Mouse (Mus musculus) kidney, postnatal 36 days (tissue): ENCODE measurements around the gene Rps7.

ENCODE experiments used
- DNase-seq, 2 experiments: peaks; one replicate each; pipeline ENCODE4 v3.0.0; 2021 to 2022; ENCODE audit warnings: mixed read lengths in 2 of 2

Rps7 gene

GRCm38 (mm10) chr12:28635535-28636476, at the start of gene Rps7:
Rps7 (minus strand) TSS chr12:28635953.
- DNase-seq = peak; percentile 94 to 95

DNA sequence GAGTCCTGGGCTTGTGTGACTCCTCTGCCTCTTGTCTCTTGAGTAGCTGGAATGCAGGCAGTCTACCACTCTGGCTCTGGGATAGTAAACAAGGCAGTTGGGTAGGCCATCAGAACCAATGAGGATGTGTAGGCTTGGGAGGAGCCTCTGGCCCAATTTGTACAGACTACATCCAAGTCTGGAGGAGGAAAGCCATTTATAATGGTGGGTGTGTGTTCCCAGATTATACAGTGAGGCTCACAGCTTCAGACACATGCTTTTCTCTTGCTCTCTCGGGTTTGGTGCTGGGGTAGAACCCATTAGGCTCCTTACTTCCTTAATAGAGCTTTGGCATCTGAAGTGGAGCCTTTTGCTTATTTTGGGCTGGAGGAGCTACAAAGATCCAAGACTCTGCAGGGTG, 48.9 kb upstream of the Rps7 start:
- no peak for DNase-seq

GRCm38 (mm10) chr12:28675925-28676209, 40.1 kb upstream of the Rps7 start:
- DNase-seq = no peak

- DNase-seq = peak; percentile 89 to 93
Observed at GRCm38 (mm10) chr12:28675121-28675924, 39.6 kb upstream of the Rps7 start, which contains the start of gene Adi1. Adi1 (plus strand) TSS chr12:28675231.

DNA sequence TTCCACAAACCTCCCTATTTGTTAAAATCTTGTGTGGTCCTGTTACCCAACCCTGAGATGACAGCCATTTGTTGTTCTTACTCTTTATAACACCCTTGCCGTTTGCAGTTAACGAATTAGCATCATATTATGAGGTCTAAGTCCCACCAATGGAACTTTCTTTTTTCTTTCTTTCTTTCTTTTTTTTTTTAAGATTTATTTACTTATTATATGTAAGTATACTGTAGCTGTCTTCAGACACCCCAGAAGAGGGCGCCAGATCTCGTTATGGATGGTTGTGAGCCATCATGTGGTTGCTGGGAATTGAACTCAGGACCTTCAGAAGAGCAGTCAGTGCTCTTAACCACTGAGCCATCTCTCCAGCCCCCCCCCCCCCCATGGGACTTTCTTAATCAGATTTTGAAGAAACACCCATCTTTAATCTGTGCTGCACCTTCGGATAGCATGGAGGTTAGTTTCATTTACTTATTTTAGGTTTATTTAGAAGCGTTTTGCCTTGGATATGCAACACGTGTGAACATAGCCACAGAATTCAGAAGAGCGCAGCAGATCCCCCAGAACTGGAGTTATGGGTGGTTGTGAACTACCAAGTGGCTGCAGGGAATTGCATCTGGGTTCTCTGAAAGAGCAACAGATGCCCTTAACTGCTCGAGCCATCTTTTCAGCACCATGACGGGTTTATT, 38.4 kb upstream of the Rps7 start:
- DNase-seq = no peak

- no peak for DNase-seq
Observed at GRCm38 (mm10) chr12:28667287-28667686, 31.5 kb upstream of the Rps7 start.

DNA sequence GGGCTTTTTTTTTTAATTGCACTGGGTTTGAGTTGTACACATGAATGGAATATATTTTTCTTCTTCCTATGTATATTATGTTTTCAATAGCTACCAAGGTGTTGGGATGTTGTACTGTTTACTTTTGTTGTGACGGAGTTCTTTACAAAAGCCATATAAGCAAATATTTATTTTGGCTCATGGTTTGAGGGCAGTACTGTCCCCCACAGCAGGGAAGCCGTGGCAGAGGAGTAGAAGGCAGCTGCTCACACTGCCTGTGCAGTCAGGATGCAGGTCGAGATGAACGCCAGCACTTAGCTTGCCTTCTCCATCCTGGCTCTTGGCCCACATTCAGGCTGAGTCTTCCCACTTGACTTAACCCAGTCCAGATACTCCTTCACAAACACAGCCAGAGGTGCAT, 31.0 kb upstream of the Rps7 start:
- no peak for DNase-seq

- no peak for DNase-seq
Observed at GRCm38 (mm10) chr12:28662628-28663027, 26.9 kb upstream of the Rps7 start.

DNA sequence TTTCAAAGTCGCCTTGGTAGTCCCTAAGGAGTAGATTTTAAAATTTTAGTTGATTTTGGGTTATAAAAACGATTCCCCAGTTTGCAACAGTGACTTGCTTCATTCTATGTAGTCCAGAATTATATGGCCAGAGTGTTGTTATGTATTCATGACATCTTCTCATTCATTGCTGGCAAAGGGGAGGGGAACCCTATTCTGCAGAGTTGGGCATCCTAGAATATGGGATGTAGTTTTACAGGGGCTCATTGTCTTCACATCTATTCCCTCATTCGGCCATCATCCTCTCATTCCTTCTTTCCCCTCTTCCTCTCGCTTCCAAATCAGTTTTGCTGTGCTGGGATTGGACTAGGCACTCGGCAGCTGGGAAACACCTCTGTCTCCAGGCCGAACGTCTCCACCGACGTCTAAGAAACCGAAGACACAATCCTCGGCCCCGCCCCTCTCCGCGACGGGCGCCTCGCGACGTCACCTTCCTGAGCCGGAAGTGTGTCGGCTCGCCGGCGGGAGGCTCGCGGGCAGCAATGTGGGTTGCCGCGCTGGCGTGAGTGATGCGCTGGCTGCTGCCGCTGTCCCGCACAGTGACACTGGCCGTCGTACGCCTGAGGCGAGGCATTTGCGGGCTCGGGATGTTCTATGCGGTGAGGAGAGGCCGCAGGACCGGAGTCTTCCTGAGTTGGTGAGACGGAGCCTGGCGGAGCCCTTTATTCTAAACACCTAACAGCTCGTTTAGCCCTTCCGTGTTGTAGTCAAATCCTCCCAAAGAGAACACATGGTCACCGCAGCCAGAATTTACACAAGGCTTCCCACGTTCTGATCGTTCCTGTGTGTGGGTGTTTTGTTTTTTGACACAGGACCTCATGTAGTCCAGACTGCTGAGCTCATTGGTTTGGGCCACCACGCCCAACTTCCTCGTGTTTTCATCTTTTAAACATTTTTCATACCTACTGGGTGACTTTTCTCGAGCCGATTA, 13.7 kb upstream of the Rps7 start, which contains the start of gene Rnaseh1:
Gene Rnaseh1, plus strand, starts transcription at position 462 of the 970 bp plus-strand sequence.
- peak; percentile 90 to 96 for DNase-seq

GRCm38 (mm10) chr12:28638778-28639177, 3.0 kb upstream of the Rps7 start:
- DNase-seq = no peak

DNA sequence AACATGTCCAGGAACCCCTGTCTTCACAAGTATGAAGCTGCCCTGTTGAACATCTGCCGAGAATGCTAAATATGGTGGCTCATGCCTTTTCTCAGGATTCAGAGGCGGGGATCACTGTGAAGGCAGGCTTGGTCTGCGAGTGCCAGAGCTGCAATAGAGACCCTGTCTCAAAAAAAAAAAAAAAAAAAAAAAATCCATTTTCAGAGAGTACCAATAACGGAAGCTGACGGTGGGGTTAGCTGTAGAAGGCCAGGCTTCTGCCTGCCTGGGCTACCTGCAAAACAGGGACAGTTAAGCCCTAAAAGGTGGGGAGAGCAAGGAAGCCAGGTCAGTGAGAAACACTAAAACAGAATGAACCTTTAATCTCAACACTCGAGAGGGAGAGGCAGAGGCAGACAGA, 790 bp upstream of the Rps7 start:
- no peak for DNase-seq

GRCm38 (mm10) chr12:28635058-28635534, 657 bp downstream of the Rps7 start:
- DNase-seq = no peak

DNA sequence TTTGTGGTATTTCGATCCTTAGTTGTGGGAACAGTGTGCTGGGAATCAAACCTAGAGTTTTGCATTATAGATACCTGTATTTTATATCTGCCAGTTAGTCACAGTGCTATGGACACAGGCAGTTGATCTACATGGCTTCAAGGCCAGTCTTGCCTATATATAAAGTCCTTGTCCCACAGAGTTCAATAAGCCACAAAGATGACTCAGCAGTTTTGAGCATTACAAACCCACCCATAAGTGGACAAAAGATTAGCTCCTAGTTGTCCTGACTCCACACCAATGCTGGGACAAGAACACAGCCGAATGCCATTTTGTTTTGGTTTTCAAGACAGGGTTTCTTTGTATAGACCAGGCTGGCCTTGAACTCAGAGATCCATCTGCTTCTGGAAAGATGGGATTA, 7.3 kb downstream of the Rps7 start:
- no peak for DNase-seq

- DNase-seq = no peak
Observed at GRCm38 (mm10) chr12:28627092-28627491, 8.7 kb downstream of the Rps7 start.

GRCm38 (mm10) chr12:28625407-28625806, 10.3 kb downstream of the Rps7 start:
- no peak for DNase-seq

GRCm38 (mm10) chr12:28624251-28624650, 11.5 kb downstream of the Rps7 start:
- no peak for DNase-seq

DNA sequence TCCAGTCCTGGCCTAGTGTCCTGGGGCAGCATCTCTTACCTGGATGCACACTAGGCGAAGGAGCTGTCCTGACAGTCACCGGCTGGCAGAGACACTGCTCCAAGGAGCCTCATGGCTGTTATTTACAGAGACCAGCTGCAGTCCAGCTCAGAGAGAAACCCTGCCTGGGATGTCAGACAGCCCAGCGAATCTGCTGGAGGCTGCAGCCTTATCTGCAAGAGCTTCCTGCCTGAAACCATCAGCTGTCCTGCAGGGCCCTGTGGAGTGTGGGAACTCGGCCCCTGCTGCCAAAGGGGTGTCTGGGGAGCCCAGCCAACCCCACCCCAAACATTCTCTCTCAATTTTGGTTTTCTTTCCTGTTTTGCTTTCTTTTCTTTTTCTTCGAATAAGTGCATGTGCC, 12.6 kb downstream of the Rps7 start, which contains the start of gene Colec11:
Gene Colec11, minus strand, starts transcription at position 183 of the 400 bp plus-strand sequence.
- DNase-seq = peak in 1 of 2 experiments; percentile 12

- no peak for DNase-seq
Observed at GRCm38 (mm10) chr12:28622641-28623040, 13.1 kb downstream of the Rps7 start.

GRCm38 (mm10) chr12:28622167-28622532, 13.6 kb downstream of the Rps7 start:
- DNase-seq = no peak

DNA sequence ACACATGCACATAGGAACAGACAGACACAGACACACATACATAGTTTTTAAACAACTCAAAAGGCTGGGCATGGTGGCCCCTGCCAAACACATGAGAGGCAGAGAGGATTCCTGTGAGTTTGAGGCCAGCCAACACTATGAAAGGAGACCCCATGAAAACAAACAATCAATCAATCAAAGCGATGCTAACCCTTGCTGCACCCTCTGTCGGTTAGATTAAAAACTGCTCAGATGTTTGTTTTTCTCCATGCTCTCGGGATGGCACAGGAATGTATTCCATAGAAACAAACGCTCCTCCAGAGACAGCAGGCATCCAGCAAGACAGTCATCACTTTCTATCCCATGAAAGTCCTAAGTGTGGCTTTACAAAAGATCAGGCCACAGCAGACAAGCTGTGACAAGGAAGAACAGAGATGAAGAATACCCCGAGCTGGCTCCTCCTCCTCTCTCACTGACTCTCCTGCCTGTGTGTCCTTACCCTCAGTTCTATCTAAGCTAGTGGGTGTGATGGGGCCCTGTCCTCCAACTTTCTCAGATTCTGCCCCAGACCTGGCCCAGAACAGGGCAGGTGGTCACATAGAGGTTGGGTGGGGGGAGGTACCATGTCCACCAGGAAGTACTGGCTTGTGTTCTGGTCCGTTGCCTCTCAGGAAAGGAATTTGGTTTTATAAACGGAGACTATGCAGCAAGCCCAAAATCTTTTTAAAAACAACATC, 14.1 kb downstream of the Rps7 start:
- DNase-seq = no peak

- no peak for DNase-seq
Observed at GRCm38 (mm10) chr12:28617297-28617696, 18.5 kb downstream of the Rps7 start.
